Mouse (Mus musculus) Patski (cell line): Measurements from ENCODE around the gene Smarcal1. TPM values are rescaled to one million over a fixed set of nuclear protein-coding genes. Genes with fewer than 3 reads are reported as not detected.

ENCODE experiments used
- ATAC-seq: fragments of 100-300 bp; one replicate; pipeline ENCODE4 v1.8.0; 2021
- CTCF ChIA-PET: fragments of 350-600 bp; sonication (Branson Sonifier 250); formaldehyde crosslinking; loops from one replicate; lab custom pipeline; 2022; ENCODE audit warnings: inconsistent platforms; lab: Charles Lee
- POLR2A ChIA-PET: fragments of 350-600 bp; sonication (Branson Sonifier 250); formaldehyde crosslinking; loops from one replicate; lab custom pipeline; 2022; ENCODE audit warnings: antibody characterized with exemption, inconsistent platforms; lab: Charles Lee
- DNase-seq: peaks from one replicate; pipeline ENCODE4 v3.0.0-alpha.2; 2011; ENCODE audit warnings: low read depth, low spot score
- H3K27me3 ChIP-seq: fragments of 371-371 bp; one replicate; pipeline ENCODE4 v1.5.1; 2021
- CTCF ChIP-seq: fragments of 100-300 bp; IDR thresholded peaks from one replicate; pipeline ENCODE4 v1.5.1; 2021
- in situ Hi-C: fragments of 300-500 bp; cut with MboI; formaldehyde crosslinking; loops from 3 replicates; pipeline ENCODE4 v1.11.1; 2018; ENCODE audit warnings: low pct_unique_long_range_greater_than_20kb, mixed read lengths
- polyA plus RNA-seq: library from polyadenylated mRNA; unstranded; gene quantifications from one replicate; pipeline ENCODE4 v1.2.3, GENCODE M21; 2021

Gene Smarcal1
- polyA plus RNA-seq, 1 experiment from 2014 or later: 33.6 TPM

GRCm38 (mm10) chr1:72588763-72589162, 5.7 kb downstream of the Smarcal1 start:
- POLR2A ChIA-PET: no interaction called here
- no peaks in the 10 kb centered on the region for H3K27me3 ChIP-seq
- ATAC-seq (no peak), DNase-seq (no peak)
- TF ChIP-seq CTCF: no peak
- in situ Hi-C loops: no loop called here
- CTCF ChIA-PET: no interaction called here

DNA sequence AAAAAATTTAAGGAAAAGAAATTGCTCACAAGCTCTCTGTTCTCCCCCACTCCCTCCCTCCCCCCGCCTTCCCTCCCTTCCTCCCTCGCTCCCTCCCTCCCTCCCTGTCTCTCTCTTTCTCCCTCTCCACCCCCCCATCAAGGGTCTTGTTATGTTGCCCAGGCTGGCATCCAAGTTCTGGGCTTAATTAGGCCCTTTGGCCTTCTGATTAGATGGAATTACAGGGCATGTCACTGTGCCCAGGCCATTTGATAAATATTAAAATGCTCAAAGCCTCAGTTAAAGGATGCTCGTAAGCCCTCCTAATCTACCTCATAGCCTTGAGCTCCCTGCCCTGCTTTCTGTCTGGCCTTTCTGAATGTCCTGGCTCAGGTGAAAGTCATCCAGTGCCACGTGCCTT, 7.6 kb downstream of the Smarcal1 start:
- H3K27me3 ChIP-seq: no peaks in the 10 kb centered on the region
- no peak for TF ChIP-seq CTCF
- ATAC-seq: no peak
- POLR2A ChIA-PET: no interaction called here
- in situ Hi-C loops: no loop called here
- no peak for DNase-seq
- CTCF ChIA-PET: no interaction called here

GRCm38 (mm10) chr1:72592350-72592749, 9.3 kb downstream of the Smarcal1 start:
- ChIA-PET POLR2A (no interaction called here), CTCF (no interaction called here)
- in situ Hi-C loops: no loop called here
- TF ChIP-seq CTCF: no peak
- ATAC-seq: no peak
- no peaks in the 10 kb centered on the region for H3K27me3 ChIP-seq
- no peak for DNase-seq

GRCm38 (mm10) chr1:72593340-72593951, 10.4 kb downstream of the Smarcal1 start:
- ATAC-seq (peak; percentile 82), DNase-seq (peak; percentile 85)
- no peaks in the 10 kb centered on the region for H3K27me3 ChIP-seq
- in situ Hi-C loops: no loop called here
- ChIA-PET POLR2A (no interaction called here), CTCF (no interaction called here)
- no peak for TF ChIP-seq CTCF

DNA sequence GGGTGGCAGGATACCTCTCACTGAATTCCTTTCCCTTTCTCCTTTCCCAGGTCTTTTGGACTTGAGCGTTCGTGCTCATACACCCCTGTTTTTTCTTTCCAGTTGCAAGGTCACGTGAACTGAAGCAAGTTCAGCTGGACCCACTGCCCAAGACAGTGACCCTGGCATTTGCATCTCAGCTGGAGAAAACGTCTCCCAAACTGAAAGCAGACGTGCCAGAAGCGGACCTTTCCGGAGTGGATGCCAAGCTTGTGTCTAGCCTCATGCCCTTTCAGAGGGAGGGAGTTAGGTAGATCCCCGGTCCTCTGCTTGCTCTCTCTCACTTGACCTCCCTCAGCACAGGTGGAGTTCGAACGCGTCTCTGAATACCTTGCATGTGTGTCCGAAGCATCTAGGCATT, 12.6 kb downstream of the Smarcal1 start:
- in situ Hi-C loops: no loop called here
- CTCF ChIA-PET: no interaction called here
- DNase-seq: no peak
- H3K27me3 ChIP-seq: no peaks in the 10 kb centered on the region
- no peak for ATAC-seq
- POLR2A ChIA-PET: interaction anchor here (0.6 kb wide), 1 partner anchor 118 kb away, joined by 5 read pairs; no protein-coding TSS in a partner anchor
- TF ChIP-seq CTCF: no peak

- in situ Hi-C loops: no loop called here
- POLR2A ChIA-PET: interaction anchor here (0.6 kb wide), 1 partner anchor 119 kb away, joined by 5 read pairs; no protein-coding TSS in a partner anchor
- CTCF ChIA-PET: no interaction called here
- no peaks in the 10 kb centered on the region for H3K27me3 ChIP-seq
- ATAC-seq (no peak), DNase-seq (no peak)
- TF ChIP-seq CTCF: no peak
Measured at GRCm38 (mm10) chr1:72596231-72596630, 13.2 kb downstream of the Smarcal1 start.

DNA sequence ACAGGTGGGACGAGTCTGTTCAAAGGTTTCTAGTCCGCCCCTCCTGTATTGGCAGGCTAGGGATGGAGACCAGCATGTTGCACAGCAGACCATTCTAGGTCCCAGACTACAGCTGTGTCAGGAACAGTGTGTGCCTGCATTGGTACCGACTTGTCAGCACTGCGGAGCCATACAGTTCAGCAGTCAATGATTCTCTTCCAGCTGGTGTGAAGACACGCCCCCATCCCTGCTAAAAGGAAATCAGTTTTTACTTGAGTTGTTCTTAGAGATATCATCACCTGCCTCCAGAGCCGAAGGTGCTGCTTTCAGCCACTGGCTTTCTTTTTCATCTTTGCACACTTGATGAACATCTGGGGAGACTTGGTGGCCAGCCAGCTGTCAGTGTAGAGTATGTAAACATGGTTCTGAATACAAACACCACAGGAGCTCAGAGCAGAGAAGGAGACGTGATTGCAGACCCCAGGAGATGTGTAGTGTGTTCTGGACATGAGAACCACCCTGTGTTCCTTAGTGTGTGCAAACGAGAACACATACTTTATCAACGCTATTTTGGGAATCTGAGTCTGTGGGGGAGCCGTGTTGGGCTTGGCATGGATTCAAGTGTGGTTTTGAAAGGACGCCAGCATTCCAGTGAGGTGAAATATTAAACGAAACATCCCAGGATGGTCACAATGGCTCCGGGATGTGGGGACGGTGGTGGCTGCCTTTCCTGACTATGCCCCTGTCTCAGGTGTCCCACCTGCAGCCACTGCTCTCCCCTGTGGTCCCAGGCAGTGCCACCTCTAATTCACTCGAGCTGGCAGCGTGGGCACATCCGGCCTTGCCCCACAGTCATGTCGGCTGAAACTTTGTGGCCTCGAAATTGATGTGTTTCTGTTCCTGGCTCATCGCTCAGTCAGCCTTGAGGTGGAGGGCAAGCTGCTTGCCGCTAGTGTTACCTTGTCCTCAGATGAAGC, 16.4 kb downstream of the Smarcal1 start:
- peak; percentile 63 for ATAC-seq
- POLR2A ChIA-PET: interaction anchor here (0.7 to 0.9 kb wide), 2 partner anchors 273 to 345 kb away, joined by 3 read pairs; no protein-coding TSS in a partner anchor
- CTCF ChIA-PET: no interaction called here
- peak; percentile 86 for DNase-seq
- in situ Hi-C loops: loop anchor here (10.0 kb wide), 1 partner anchor 235 kb away; no protein-coding TSS in a partner anchor
- TF ChIP-seq CTCF: no peak
- H3K27me3 ChIP-seq: no peaks in the 10 kb centered on the region

DNA sequence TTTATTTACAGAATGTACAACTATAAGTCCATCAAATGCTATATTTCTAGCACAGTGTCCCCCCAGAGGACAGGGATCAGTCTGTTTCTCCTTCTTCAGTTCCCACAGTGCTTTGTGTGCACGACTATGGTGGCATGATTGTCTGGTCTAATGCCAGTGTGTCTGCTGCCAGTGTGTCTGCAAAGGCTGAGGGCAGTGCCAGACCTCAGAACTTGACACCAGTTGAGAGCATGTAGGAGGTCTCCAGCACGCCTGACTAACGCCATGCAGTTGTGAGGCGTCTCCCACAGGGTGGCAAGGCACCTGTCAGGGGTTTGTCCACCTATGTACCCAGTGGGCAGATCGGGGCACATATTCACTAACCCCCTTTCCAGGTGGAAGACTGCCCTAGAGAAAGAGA, 17.7 kb downstream of the Smarcal1 start:
- in situ Hi-C loops: loop anchor here (10.0 kb wide), 1 partner anchor 234 kb away; no protein-coding TSS in a partner anchor
- no peaks in the 10 kb centered on the region for H3K27me3 ChIP-seq
- TF ChIP-seq CTCF: no peak
- ChIA-PET CTCF (no interaction called here), POLR2A (interaction anchor here (0.9 kb wide), 1 partner anchor 347 kb away, joined by 3 read pairs; no protein-coding TSS in a partner anchor)
- DNase-seq (no peak), ATAC-seq (no peak)

- ATAC-seq (no peak), DNase-seq (no peak)
- CTCF ChIA-PET: no interaction called here
- in situ Hi-C loops: loop anchor here (10.0 kb wide), 1 partner anchor 234 kb away; no protein-coding TSS in a partner anchor
- H3K27me3 ChIP-seq: no peaks in the 10 kb centered on the region
- no peak for TF ChIP-seq CTCF
- POLR2A ChIA-PET: no interaction called here
Measured at GRCm38 (mm10) chr1:72601233-72601632, 18.2 kb downstream of the Smarcal1 start.

DNA sequence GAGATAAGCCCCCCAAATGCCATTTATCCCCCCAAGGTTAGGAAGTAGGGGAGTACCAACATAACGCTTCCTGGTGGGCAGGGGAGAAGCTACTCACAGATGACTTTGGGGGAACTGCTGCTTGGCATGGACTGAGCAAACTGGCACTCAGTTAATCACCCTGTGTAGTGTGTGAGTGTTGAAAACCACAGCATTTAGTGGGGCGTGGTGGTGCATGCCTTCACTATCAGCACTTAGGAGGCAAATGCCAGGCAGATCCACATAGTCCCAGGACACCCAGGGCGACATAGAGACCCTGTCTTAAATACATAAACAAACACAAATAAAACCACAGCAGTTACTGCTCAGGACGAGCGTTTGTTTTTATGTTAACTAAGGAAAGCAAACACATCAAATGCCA, 19.1 kb downstream of the Smarcal1 start:
- ChIA-PET POLR2A (no interaction called here), CTCF (interaction anchor here (1.0 kb wide), 1 partner anchor 82 kb away, joined by 3 read pairs; no protein-coding TSS in a partner anchor)
- no peaks in the 10 kb centered on the region for H3K27me3 ChIP-seq
- ATAC-seq (no peak), DNase-seq (no peak)
- TF ChIP-seq CTCF: no peak
- in situ Hi-C loops: loop anchor here (10.0 kb wide), 1 partner anchor 233 kb away; no protein-coding TSS in a partner anchor
